Mouse (Mus musculus) C2C12 (cell line): Measurements from ENCODE around the gene Scd2. TPM values are rescaled to one million over a fixed set of nuclear protein-coding genes. Genes with fewer than 3 reads are reported as not detected.

Experiments
- H3K27me3 ChIP-seq: one replicate; pipeline ENCODE4 v1.6.1; 2011; ENCODE audit not compliant: control insufficient read depth, insufficient read depth, insufficient read length
- H3K36me3 ChIP-seq: one replicate; pipeline ENCODE4 v1.6.1; 2011; ENCODE audit not compliant: control insufficient read depth, insufficient read depth
- H3K4me3 ChIP-seq: one replicate; pipeline ENCODE4 v1.5.1; 2011; ENCODE audit warnings: mild to moderate bottlenecking, control low read depth; ENCODE audit not compliant: poor library complexity, insufficient read depth, severe bottlenecking
- H3K79me2 ChIP-seq: one replicate; pipeline ENCODE4 v1.6.1; 2011; ENCODE audit not compliant: control insufficient read depth, insufficient read depth
- H3K79me3 ChIP-seq: one replicate; pipeline ENCODE4 v1.6.1; 2011; ENCODE audit warnings: low read depth, control low read depth
- H3ac ChIP-seq: one replicate; pipeline ENCODE3; 2011; ENCODE audit warnings: low read depth; ENCODE audit not compliant: control insufficient read depth, insufficient read length
- CEBPB ChIP-seq: IDR thresholded peaks from one replicate; pipeline ENCODE4 v1.6.1; 2011; ENCODE audit warnings: low read depth, mild to moderate bottlenecking, control low read depth, moderate library complexity
- CTCF ChIP-seq: IDR thresholded peaks from one replicate; pipeline ENCODE4 v1.5.1; 2011; ENCODE audit not compliant: control insufficient read depth, insufficient read depth, insufficient read length
- FOSL1 ChIP-seq: IDR thresholded peaks from one replicate; pipeline ENCODE4 v1.8.0; 2011; ENCODE audit warnings: mild to moderate bottlenecking, low read length; ENCODE audit not compliant: poor library complexity, insufficient read depth, severe bottlenecking
- MAX ChIP-seq: IDR thresholded peaks from one replicate; pipeline ENCODE4 v1.6.1; 2011; ENCODE audit warnings: mild to moderate bottlenecking, control low read depth
- MYOD1 ChIP-seq: IDR thresholded peaks from one replicate; pipeline ENCODE4 v1.6.1; 2011; ENCODE audit warnings: low read depth; ENCODE audit not compliant: control insufficient read depth, insufficient read length
- MYOG ChIP-seq: IDR thresholded peaks from one replicate; pipeline ENCODE4 v1.6.1; 2011; ENCODE audit not compliant: control insufficient read depth, insufficient read length; ENCODE audit errors: extremely low read depth
- USF1 ChIP-seq: IDR thresholded peaks from one replicate; pipeline ENCODE4 v1.6.1; 2011; ENCODE audit warnings: low read depth, mild to moderate bottlenecking, control low read depth, moderate library complexity
- polyA plus RNA-seq: library from polyadenylated mRNA; unstranded; fragments of >200 nt; fragmentation: generic; extraction: Trizol; gene quantifications from one replicate; pipeline ENCODE4 v1.2.1, GENCODE M21; 2012; ENCODE audit warnings: missing spikeins

The Scd2 gene
- polyA plus RNA-seq, 1 experiment, result 144 TPM

- TF ChIP-seq MYOG, result no peak
- TF ChIP-seq CTCF, result no peak
- no peak for TF ChIP-seq MYOD1
- TF ChIP-seq CEBPB, result no peak
- no peak for TF ChIP-seq USF1
- TF ChIP-seq FOSL1, result no peak
- TF ChIP-seq MAX, result no peak
Observed at GRCm38 (mm10) chr19:44316752-44317315, 23.4 kb downstream of the Scd2 start.

GRCm38 (mm10) chr19:44317391-44317790 lies 23.9 kb downstream of the Scd2 start:
- Histone ChIP-seq H3K36me3 (no peaks in the 10 kb centered on the region), H3K79me3 (no peaks in the 10 kb centered on the region), H3K79me2 (no peaks in the 10 kb centered on the region), H3ac (no peak overlapping the region), H3K4me3 (no peak overlapping the region), H3K27me3 (no peaks in the 10 kb centered on the region)
- TF ChIP-seq USF1 (no peak), MYOG (no peak), CEBPB (no peak), MYOD1 (no peak), MAX (no peak), CTCF (no peak), FOSL1 (no peak)

More at GRCm38 (mm10) chr19:44316752-44317315, 23.4 kb downstream of the Scd2 start:
- H3K79me3 ChIP-seq, result no peaks in the 10 kb centered on the region
- H3K79me2 ChIP-seq, result no peaks in the 10 kb centered on the region
- no peak overlapping the region for H3ac ChIP-seq
- H3K4me3 ChIP-seq, result no peak overlapping the region
- H3K36me3 ChIP-seq, result no peaks in the 10 kb centered on the region
- no peaks in the 10 kb centered on the region for H3K27me3 ChIP-seq

- TF ChIP-seq USF1 (no peak), MYOG (no peak), CTCF (no peak), FOSL1 (no peak), MYOD1 (no peak), CEBPB (no peak), MAX (no peak)
- no peak overlapping the region for H3K4me3 ChIP-seq
- no peaks in the 10 kb centered on the region for H3K79me3 ChIP-seq
- H3K79me2 ChIP-seq, result no peaks in the 10 kb centered on the region
- no peak overlapping the region for H3ac ChIP-seq
- no peaks in the 10 kb centered on the region for H3K36me3 ChIP-seq
- H3K27me3 ChIP-seq, result no peaks in the 10 kb centered on the region
Observed at GRCm38 (mm10) chr19:44318545-44318944, 25.1 kb downstream of the Scd2 start.

- Histone ChIP-seq H3K79me3 (no peaks in the 10 kb centered on the region), H3K36me3 (no peaks in the 10 kb centered on the region), H3ac (no peak overlapping the region), H3K4me3 (no peak overlapping the region), H3K79me2 (no peaks in the 10 kb centered on the region), H3K27me3 (no peaks in the 10 kb centered on the region)
- TF ChIP-seq USF1, result no peak
- no peak for TF ChIP-seq CEBPB
- TF ChIP-seq MYOG, result no peak
- TF ChIP-seq MYOD1, result no peak
- no peak for TF ChIP-seq MAX
- TF ChIP-seq CTCF, result no peak
- TF ChIP-seq FOSL1, result no peak
Observed at GRCm38 (mm10) chr19:44320316-44320715, 26.8 kb downstream of the Scd2 start.

GRCm38 (mm10) chr19:44321201-44321600 lies 27.7 kb downstream of the Scd2 start:
- Histone ChIP-seq H3K4me3 (no peak overlapping the region), H3K79me2 (no peaks in the 10 kb centered on the region), H3ac (no peak overlapping the region), H3K36me3 (no peaks in the 10 kb centered on the region), H3K79me3 (no peaks in the 10 kb centered on the region), H3K27me3 (no peaks in the 10 kb centered on the region)
- TF ChIP-seq USF1, result no peak
- TF ChIP-seq CEBPB, result no peak
- TF ChIP-seq FOSL1, result no peak
- TF ChIP-seq MYOD1, result no peak
- TF ChIP-seq MAX, result no peak
- TF ChIP-seq CTCF, result no peak
- TF ChIP-seq MYOG, result no peak

- Histone ChIP-seq H3K27me3 (no peaks in the 10 kb centered on the region), H3K4me3 (no peak overlapping the region), H3K79me2 (no peaks in the 10 kb centered on the region), H3ac (no peak overlapping the region), H3K36me3 (no peaks in the 10 kb centered on the region), H3K79me3 (no peaks in the 10 kb centered on the region)
- no peak for TF ChIP-seq MAX
- TF ChIP-seq USF1, result no peak
- no peak for TF ChIP-seq CTCF
- no peak for TF ChIP-seq MYOG
- TF ChIP-seq FOSL1, result no peak
- no peak for TF ChIP-seq CEBPB
- no peak for TF ChIP-seq MYOD1
Observed at GRCm38 (mm10) chr19:44321631-44322030, 28.2 kb downstream of the Scd2 start.
